In genomic region chr8:43603657-43604056, GRCm38 (mm10) we compare ENCODE assay signal across 40 mouse cellular contexts. TPM values are rescaled to one million over a fixed set of nuclear protein-coding genes. Genes with fewer than 3 reads are reported as not detected.
"Had no signal": no experiment of that assay in that cellular context is flagged by ENCODE, and none has a peak within 500 bp of the region (broad histone marks: within the 10 kb centered on the region; RNA-seq: fewer than 3 reads in every experiment).

No protein-coding gene starts in this region.

RNA-seq across cellular contexts. Expression of gene Gm5346, which starts 23.4 kb away (rescaled TPM):
- total RNA-seq: left cerebral cortex, postnatal 14 days; left cerebral cortex, postnatal 25 days; left cerebral cortex, postnatal 36 days; left cerebral cortex, postnatal 4 days; liver, adult 2 months; megakaryocyte progenitor cell, adult 5-6 weeks; megakaryocyte, adult 5-6 weeks; megakaryocyte-erythroid progenitor cell, adult 5-6 weeks; monocyte, adult 5-6 weeks had no signal
- polyA plus RNA-seq: limb, embryonic 10.5 days; limb, embryonic 11.5 days; limb, embryonic 12.5 days; limb, embryonic 13.5 days; limb, embryonic 14.5 days; limb, embryonic 15.5 days; liver, adult 2 months; liver, embryonic 11.5 days; liver, embryonic 12.5 days; liver, embryonic 13.5 days; liver, embryonic 14.5 days; liver, embryonic 15.5 days; liver, embryonic 16.5 days; liver, postnatal 0 days; lung, adult 2 months; lung, embryonic 14.5 days; lung, embryonic 15.5 days; lung, embryonic 16.5 days; lung, postnatal 0 days; macrophage; midbrain, embryonic 10.5 days; midbrain, embryonic 11.5 days; midbrain, embryonic 12.5 days; midbrain, embryonic 13.5 days; midbrain, embryonic 14.5 days; midbrain, embryonic 15.5 days; midbrain, embryonic 16.5 days; myocyte; neural tube, embryonic 11.5 days; neural tube, embryonic 12.5 days had no signal

RNA-seq across cellular contexts. Expression of gene Adam26a, which starts 27.1 kb away (rescaled TPM):
- total RNA-seq: left cerebral cortex, postnatal 10 days; left cerebral cortex, postnatal 14 days; left cerebral cortex, postnatal 25 days; left cerebral cortex, postnatal 36 days; left cerebral cortex, postnatal 4 days; liver, adult 2 months; megakaryocyte progenitor cell, adult 5-6 weeks; megakaryocyte, adult 5-6 weeks; megakaryocyte-erythroid progenitor cell, adult 5-6 weeks; midbrain, postnatal 0 days; monocyte, adult 5-6 weeks had no signal
- polyA plus RNA-seq: limb, embryonic 10.5 days; limb, embryonic 11.5 days; limb, embryonic 12.5 days; limb, embryonic 13.5 days; limb, embryonic 14.5 days; limb, embryonic 15.5 days; liver, adult 2 months; liver, embryonic 11.5 days; liver, embryonic 12.5 days; liver, embryonic 13.5 days; liver, embryonic 14.5 days; liver, embryonic 15.5 days; liver, embryonic 16.5 days; liver, postnatal 0 days; lung, adult 2 months; lung, embryonic 14.5 days; lung, embryonic 15.5 days; lung, embryonic 16.5 days; lung, postnatal 0 days; macrophage; midbrain, embryonic 10.5 days; midbrain, embryonic 11.5 days; midbrain, embryonic 12.5 days; midbrain, embryonic 13.5 days; midbrain, embryonic 14.5 days; midbrain, embryonic 15.5 days; midbrain, embryonic 16.5 days; midbrain, postnatal 0 days; myocyte; neural tube, embryonic 11.5 days; neural tube, embryonic 12.5 days had no signal
